Mouse (Mus musculus) hindbrain, embryonic 15.5 days (tissue): Measurements from ENCODE around the gene Gm11034. TPM values are rescaled to one million over a fixed set of nuclear protein-coding genes. Genes with fewer than 3 reads are reported as not detected.
A peak's percentile ranks its signal among the peaks of the same experiment; 100 is the strongest.

ENCODE experiments used
- ATAC-seq: fragments of 200-750 bp; cut with Nextera tagmentation; 2 replicates; pipeline ENCODE4 v1.8.0; 2017; ENCODE audit warnings: low read depth, moderate number of reproducible peaks, moderate TSS enrichment; ENCODE audit not compliant: low FRiP score
- H3K27ac ChIP-seq: fragments of 300-500 bp; sonication (generic); replicated peaks from 2 replicates; pipeline ENCODE4 v1.5.1; 2015; ENCODE audit warnings: mild to moderate bottlenecking, inconsistent platforms
- H3K27me3 ChIP-seq: fragments of 300-500 bp; sonication (generic); 2 replicates; pipeline ENCODE4 v1.6.1; 2015; ENCODE audit warnings: control low read depth, inconsistent platforms
- H3K36me3 ChIP-seq: fragments of 300-500 bp; sonication (generic); 2 replicates; pipeline ENCODE4 v1.6.1; 2015; ENCODE audit warnings: control low read depth, inconsistent platforms
- H3K4me1 ChIP-seq: fragments of 300-500 bp; sonication (generic); replicated peaks from 2 replicates; pipeline ENCODE4 v1.6.1; 2015; ENCODE audit warnings: control low read depth, inconsistent platforms
- H3K4me2 ChIP-seq: fragments of 300-500 bp; sonication (generic); 2 replicates; pipeline ENCODE4 v1.6.1; 2015; ENCODE audit warnings: moderate library complexity, mild to moderate bottlenecking, inconsistent platforms
- H3K4me3 ChIP-seq: fragments of 300-500 bp; sonication (generic); 2 replicates; pipeline ENCODE4 v1.5.1; 2015; ENCODE audit warnings: mild to moderate bottlenecking, inconsistent platforms
- H3K9ac ChIP-seq: fragments of 300-500 bp; sonication (generic); 2 replicates; pipeline ENCODE4 v1.6.1; 2015; ENCODE audit warnings: inconsistent platforms
- H3K9me3 ChIP-seq: fragments of 300-500 bp; sonication (generic); 2 replicates; pipeline ENCODE4 v1.6.1; 2016; ENCODE audit warnings: control low read depth, inconsistent platforms
- WGBS: fragments of 180-500 bp; shearing (Covaris S2); methylation state at CpG from one replicate; pipeline ENCODE4 v1.1.7; 2015; 5-methylcytosine and 5-hydroxymethylcytosine counted together
- polyA plus RNA-seq: library from polyadenylated mRNA; unstranded; fragments of >200 nt; fragmentation: Nextera tagmentation; extraction: Ambion mirVana; gene quantifications from 2 replicates; pipeline ENCODE4 v1.2.1, GENCODE M21; 2015

The Gm11034 gene
- polyA plus RNA-seq, 1 experiment from 2014 or later = not detected

DNA sequence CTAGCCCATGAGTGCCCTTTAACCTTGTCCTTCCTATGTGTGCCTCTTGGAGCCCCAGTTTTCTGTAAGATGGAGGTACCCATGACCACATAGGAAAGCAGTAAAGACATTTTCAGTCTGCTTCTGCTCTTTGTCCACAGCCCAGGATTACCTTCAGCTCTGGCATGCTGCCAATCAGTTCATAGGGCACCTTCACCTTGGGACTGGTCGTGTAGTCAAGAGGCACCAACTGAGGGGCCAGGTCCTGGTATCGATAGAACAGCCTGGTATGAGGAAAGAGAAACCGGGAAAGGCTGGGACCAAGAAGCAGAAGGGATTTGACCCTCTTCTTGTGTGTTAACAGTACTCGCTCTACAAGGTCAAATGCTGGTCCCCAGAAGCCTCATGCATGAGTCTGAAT lies 3.2 kb downstream of the Gm11034 start:
- no peaks in the 10 kb centered on the region for H3K9me3 ChIP-seq
- H3K4me1 ChIP-seq = no peaks in the 10 kb centered on the region
- H3K4me2 ChIP-seq = no peak overlapping the region
- no peak overlapping the region for H3K27ac ChIP-seq
- H3K36me3 ChIP-seq = no peaks in the 10 kb centered on the region
- H3K27me3 ChIP-seq = no peaks in the 10 kb centered on the region
- 83% methylated on average over 4 of the region's 4 CpGs for WGBS
- no peak overlapping the region for H3K4me3 ChIP-seq
- no peak overlapping the region for H3K9ac ChIP-seq
- ATAC-seq = no peak

DNA sequence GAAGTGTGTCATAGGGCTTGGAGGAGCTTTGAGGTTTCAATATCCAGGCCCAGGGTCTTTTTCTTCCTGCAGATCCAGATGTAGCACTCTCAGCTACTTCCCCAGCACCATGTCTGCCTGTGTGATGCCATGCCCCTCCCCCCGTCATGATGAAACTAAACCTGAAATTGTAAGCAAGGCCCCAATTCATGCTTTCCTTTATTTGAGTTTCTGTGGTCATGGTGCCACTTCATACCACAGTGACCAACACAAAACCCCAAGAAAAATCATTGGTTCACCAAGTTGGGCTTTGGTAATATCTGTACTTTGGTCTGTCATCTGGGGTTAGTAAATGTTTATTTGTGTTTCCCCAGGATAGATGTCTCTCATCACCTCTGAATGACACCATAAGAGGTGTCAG lies 4.9 kb downstream of the Gm11034 start:
- no peak overlapping the region for H3K27ac ChIP-seq
- no peak overlapping the region for H3K4me3 ChIP-seq
- H3K4me2 ChIP-seq = no peak overlapping the region
- H3K4me1 ChIP-seq = no peaks in the 10 kb centered on the region
- H3K9ac ChIP-seq = no peak overlapping the region
- no peaks in the 10 kb centered on the region for H3K27me3 ChIP-seq
- ATAC-seq = no peak
- no peaks in the 10 kb centered on the region; the same call in 1 of the 2 replicates for H3K9me3 ChIP-seq
- 73% methylated on average over 1 of the region's 1 CpGs for WGBS
- H3K36me3 ChIP-seq = no peaks in the 10 kb centered on the region

DNA sequence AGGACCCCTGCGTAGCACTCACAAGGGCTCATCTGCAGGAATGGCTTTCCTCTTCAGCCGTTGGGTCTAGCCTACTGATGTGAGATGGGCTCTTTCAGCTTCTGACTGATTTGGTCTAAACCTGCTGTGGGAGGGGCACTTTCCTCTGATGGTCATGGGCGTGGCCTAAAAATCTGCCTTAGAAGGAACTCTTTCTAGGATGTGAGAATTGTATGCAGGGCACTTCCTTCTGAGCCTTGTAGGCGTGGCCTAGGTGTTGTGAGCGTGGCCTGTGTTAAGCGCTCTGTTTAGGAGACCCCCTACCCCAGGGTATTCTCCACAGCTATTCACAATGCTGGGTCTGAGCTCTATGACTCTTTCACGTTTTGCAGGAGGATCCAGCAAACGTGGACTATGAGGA lies 15.4 kb downstream of the Gm11034 start:
- H3K27me3 ChIP-seq = no peaks in the 10 kb centered on the region
- no peak overlapping the region for H3K4me2 ChIP-seq
- H3K36me3 ChIP-seq = no peaks in the 10 kb centered on the region
- no peak overlapping the region for H3K9ac ChIP-seq
- H3K27ac ChIP-seq = no peak overlapping the region
- no peak overlapping the region for H3K4me3 ChIP-seq
- no peaks in the 10 kb centered on the region for H3K4me1 ChIP-seq
- 65% methylated on average over 8 of the region's 8 CpGs for WGBS
- no peak for ATAC-seq
- H3K9me3 ChIP-seq = peaks cover 8% of the 10 kb centered on the region; the same call in 1 of the 2 replicates

DNA sequence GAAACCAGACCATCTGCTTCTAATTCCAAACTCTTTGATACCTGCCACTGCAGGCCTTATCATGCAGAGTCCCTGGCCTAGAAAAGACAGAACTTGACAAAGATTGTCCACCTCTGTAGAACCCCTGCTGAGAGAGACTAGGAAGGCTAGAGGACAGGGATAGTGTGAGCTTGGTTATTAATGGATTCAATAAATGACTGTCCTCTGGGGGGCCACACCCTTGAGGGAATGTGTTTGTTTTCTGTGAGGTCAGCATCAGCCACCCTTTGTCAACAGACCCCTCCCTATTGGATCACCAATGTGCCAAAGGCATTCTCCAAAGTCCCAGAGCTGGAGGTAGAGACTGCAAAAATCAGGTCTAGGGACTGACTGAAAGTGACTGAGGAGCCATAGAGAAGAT lies 21.4 kb downstream of the Gm11034 start:
- H3K4me2 ChIP-seq = no peak overlapping the region
- H3K9me3 ChIP-seq = no peaks in the 10 kb centered on the region
- no peak overlapping the region for H3K9ac ChIP-seq
- no peak overlapping the region for H3K4me3 ChIP-seq
- H3K27ac ChIP-seq = no peak overlapping the region
- no peaks in the 10 kb centered on the region for H3K27me3 ChIP-seq
- no peak for ATAC-seq
- no peaks in the 10 kb centered on the region for H3K4me1 ChIP-seq
- no peaks in the 10 kb centered on the region for H3K36me3 ChIP-seq

DNA sequence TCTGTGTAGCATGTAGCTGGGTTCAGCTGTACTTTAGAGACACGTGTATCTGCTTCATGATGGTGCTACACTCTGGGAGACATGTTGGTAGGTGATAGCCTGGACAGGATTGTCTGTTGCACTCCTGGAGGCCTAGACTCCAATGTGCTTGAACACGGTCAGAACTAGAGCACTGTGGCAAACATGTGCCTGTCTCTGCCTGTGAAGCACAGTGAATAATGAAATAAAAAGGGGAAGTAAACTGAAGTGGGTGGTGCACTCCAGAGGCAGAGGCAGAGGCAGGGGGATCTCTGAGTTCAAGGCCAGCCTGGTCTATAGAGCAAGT lies 23.3 kb downstream of the Gm11034 start:
- no peaks in the 10 kb centered on the region for H3K36me3 ChIP-seq
- H3K9me3 ChIP-seq = no peaks in the 10 kb centered on the region
- H3K4me2 ChIP-seq = no peak overlapping the region
- H3K27ac ChIP-seq = no peak overlapping the region
- ATAC-seq = no peak
- 80% methylated on average over 2 of the region's 2 CpGs for WGBS
- no peaks in the 10 kb centered on the region for H3K27me3 ChIP-seq
- no peak overlapping the region for H3K9ac ChIP-seq
- H3K4me1 ChIP-seq = no peaks in the 10 kb centered on the region
- H3K4me3 ChIP-seq = no peak overlapping the region

DNA sequence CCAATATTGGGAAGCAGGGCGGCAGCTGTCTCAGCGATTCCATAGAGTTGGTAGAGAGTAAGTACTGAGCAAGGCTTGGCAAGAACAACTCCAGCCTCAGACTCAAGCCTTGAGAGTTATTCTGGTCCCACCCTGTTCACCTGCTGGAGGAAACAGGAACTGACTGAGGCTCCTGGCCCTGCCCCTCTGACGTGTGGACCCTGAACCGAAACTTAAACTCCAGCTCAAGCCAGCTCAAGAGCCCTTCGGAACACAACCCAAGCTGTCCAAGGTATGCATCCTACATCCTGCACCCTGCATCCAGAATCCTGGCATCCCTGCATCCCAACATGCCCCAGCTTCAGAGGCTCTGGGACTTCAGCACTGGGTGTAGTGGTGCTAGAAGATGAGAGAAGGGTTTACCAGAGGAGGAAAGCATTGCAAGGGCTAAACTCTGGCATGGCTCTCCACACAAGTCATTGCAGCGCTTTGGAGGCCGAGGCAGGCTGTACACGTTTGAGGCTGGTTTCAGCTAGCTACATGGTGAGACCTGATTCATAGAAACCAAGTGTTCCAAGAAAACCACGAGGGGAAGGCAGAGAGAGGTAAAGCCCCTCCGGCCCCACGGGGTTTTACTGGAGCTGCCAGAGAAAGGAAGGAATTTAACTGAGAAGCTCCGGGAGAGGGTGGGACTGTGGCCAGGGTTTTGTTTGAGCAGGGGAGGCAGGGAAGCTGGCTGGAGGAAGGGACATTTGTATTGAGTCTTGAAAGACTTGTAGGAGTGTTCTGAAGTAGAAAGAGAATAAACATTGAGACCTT lies 23.8 kb downstream of the Gm11034 start, which contains the start of gene Hsh2d:
Gene Hsh2d (plus strand): TSS at position 222 of the 798 bp plus-strand sequence.
- H3K4me3 ChIP-seq = no peak within 1 kb of the TSS
- no peak within 1 kb of the TSS for H3K9ac ChIP-seq
- ATAC-seq = no peak
- no peaks in the 10 kb centered on the region for H3K36me3 ChIP-seq
- H3K27ac ChIP-seq = no peak within 1 kb of the TSS
- no peaks in the 10 kb centered on the region for H3K4me1 ChIP-seq
- WGBS = 70% methylated on average over 12 of the region's 12 CpGs
- H3K4me2 ChIP-seq = no peak within 1 kb of the TSS
- no peaks in the 10 kb centered on the region for H3K9me3 ChIP-seq
- H3K27me3 ChIP-seq = no peaks in the 10 kb centered on the region

DNA sequence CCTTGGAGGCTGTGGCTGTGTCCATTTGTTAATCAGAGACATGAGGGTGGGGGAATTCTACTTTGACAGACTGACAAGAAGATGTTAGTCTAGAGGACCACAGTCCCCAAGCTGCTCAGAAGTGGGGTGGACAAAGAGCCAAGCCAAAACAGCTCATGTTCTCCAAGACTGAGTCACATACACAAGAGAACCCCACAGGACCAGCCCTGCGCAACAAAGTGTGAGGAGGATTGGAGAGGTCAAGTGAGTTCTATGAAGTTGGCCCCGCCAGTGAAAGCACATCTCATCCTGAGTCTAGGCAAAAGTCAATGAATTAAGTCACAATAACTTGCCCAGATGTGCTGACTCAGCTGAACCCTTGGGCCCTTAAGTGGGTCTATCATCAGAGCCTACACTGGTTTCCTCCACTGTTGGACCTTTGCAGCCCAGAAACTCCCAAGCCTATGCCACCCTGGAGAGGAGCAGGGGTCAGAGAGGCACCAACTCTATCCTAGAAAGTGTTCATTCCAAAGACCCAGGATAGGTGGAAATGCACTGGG lies 25.6 kb downstream of the Gm11034 start:
- Histone ChIP-seq H3K27me3 (no peaks in the 10 kb centered on the region), H3K27ac (no peak overlapping the region), H3K36me3 (no peaks in the 10 kb centered on the region), H3K4me1 (no peaks in the 10 kb centered on the region), H3K9me3 (no peaks in the 10 kb centered on the region), H3K9ac (no peak overlapping the region), H3K4me3 (no peak overlapping the region), H3K4me2 (no peak overlapping the region)
- WGBS = 90% methylated on average over 2 of the region's 2 CpGs
- ATAC-seq = no peak

DNA sequence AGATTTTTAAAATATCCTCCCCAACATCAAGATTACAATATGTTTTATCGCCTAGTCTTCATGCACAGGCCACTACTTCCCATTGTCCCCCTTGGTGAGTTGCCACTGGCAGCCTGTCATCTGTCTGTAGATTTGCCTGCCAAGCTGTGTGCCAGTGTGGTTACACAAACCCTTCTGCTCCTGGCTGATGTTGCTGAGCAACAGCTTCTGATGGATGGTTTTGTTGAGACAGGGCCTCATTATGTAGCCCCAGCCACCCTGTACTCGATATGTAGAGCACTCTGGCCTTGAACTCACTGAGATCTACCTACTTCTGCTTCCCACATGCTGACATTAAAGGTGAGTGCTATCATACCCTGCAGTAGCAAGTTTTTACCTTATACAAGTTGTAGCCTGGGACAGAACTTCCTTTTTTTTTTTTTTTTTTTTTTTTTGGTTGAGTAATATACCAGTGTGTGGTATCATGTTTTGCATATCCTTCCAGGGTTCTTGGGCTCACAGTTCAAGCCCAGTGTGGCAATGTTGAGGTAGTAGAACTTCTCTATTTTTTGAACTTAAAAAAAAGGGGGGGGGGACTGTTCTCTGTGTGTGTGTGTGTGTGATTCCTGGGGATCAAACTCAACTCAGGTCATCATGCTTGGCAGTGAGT lies 29.8 kb downstream of the Gm11034 start:
- Histone ChIP-seq H3K4me2 (no peak overlapping the region), H3K4me1 (no peaks in the 10 kb centered on the region), H3K36me3 (peaks cover 31% of the 10 kb centered on the region), H3K27ac (0 out of 2 replicates have a peak overlapping the region, but pooled peaks have one; percentile 14), H3K4me3 (no peak overlapping the region), H3K9me3 (no peaks in the 10 kb centered on the region), H3K9ac (no peak overlapping the region), H3K27me3 (no peaks in the 10 kb centered on the region)
- WGBS = 54% methylated on average over 2 of the region's 2 CpGs
- ATAC-seq = peak; percentile 78; the same call in 1 of the 2 replicates

DNA sequence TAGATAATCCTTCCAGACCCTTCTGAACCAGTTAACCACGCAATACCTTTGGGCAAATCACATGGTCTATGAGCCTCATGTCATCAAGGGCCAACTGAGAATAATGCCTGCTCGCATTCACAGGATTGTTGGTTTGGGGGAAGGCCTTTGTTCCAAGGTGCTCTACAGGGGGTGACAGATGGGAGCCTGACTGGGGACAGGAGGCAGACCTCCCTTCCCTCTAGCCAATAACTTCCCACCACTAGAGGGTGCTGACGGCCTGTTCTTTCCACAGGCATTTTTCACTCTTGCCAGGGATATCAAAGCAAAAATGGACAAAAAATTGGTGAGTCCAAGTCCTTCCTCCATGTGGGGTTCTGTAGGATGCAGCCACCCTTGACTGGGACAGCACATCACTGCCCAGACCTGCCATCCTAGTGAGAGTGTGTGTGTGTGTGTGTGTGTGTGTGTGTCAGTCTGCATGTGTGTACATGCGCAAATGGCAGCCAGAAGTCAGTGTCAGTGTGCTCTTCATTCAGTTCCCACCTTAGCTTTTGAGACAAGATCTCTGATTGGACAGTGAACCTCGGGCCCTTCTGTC lies 36.0 kb downstream of the Gm11034 start:
- no peak for ATAC-seq
- Histone ChIP-seq H3K9ac (no peak overlapping the region), H3K27me3 (no peaks in the 10 kb centered on the region), H3K36me3 (peaks cover 84% of the 10 kb centered on the region), H3K4me1 (no peaks in the 10 kb centered on the region), H3K4me2 (no peak overlapping the region), H3K4me3 (no peak overlapping the region), H3K9me3 (no peaks in the 10 kb centered on the region), H3K27ac (no peak overlapping the region)
- WGBS = 52% methylated on average over 5 of the region's 5 CpGs

DNA sequence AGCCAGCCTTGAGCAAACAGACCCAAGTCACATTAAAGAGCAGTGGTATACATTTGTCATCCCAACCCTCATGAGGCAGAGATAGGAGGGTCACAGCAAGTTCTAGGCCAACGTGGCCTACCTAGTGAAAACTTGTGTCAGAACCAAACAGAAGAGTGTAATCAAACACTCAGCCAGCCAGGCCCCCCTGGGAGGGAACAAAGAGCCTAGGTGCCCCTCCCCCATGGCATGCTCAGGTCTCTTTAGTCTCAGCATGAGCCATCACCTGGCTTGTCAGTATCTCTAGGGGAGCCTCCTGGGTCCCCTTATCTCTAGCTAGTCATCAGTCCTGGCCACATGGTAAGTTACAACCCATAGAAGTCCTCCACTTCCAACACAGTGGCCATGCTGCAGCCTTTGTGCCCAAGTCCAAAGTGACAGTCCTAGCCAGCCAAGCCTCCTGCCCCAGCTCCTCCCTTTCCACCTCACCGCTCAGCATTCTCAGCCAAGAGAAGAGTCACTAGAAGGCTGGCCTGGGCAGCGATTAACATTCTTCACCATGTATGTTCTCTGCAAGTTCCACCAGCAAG lies 43.7 kb downstream of the Gm11034 start:
- Histone ChIP-seq H3K4me1 (no peaks in the 10 kb centered on the region), H3K4me3 (no peak overlapping the region), H3K36me3 (peaks cover 56% of the 10 kb centered on the region), H3K4me2 (no peak overlapping the region), H3K9me3 (no peaks in the 10 kb centered on the region), H3K27ac (no peak overlapping the region), H3K9ac (no peak overlapping the region), H3K27me3 (no peaks in the 10 kb centered on the region)
- WGBS = 88% methylated on average over 3 of the region's 3 CpGs
- no peak for ATAC-seq

DNA sequence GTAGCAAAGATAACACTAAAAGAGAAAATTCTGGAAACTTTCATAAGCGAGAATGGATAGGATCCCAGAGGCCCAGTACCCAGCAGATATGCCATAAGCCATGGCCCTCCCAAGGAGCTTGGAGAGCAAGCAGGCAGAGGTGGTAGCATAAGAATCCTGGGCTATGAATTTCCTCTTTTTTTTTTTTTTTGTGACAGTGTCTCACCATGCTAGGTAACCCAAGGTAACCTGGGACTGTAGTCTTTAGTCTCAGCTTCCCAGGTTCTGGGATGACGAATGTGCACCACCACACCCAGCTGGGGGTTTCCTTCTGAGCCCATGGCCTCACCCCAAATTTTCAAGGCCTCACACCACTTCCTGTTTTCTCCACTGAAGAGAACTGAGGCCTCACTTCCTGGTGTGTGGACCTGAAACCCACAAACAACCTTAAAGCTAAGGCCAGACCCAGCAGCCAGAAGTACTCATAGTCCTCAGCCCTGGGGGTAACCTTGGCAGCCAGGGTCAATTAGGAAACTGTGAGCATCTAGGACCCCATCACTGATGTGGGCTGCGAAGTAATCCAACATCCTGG lies 44.3 kb downstream of the Gm11034 start:
- H3K9me3 ChIP-seq = no peaks in the 10 kb centered on the region
- WGBS = 95% methylated on average over 3 of the region's 3 CpGs
- ATAC-seq = no peak
- no peak overlapping the region for H3K27ac ChIP-seq
- H3K4me2 ChIP-seq = no peak overlapping the region
- H3K4me3 ChIP-seq = no peak overlapping the region
- H3K4me1 ChIP-seq = no peaks in the 10 kb centered on the region
- peaks cover 50% of the 10 kb centered on the region for H3K36me3 ChIP-seq
- H3K9ac ChIP-seq = no peak overlapping the region
- no peaks in the 10 kb centered on the region for H3K27me3 ChIP-seq
